Mouse (Mus musculus) gastrocnemius, postnatal 10 days (tissue): ENCODE measurements at regions not wholly inside any gene's neighbourhood (a gene's known extent, or its start where the extent isn't known, plus 50 kb on each side); places are given as distances from the start of the nearest gene placed in this dataset.
A peak's percentile ranks its signal among the peaks of the same experiment; 100 is the strongest.

Experiments used
- DNase-seq: peaks from one replicate; pipeline ENCODE4 v3.0.0; 2021; ENCODE audit warnings: mixed read lengths

GRCm38 (mm10) chr13:117334125-117334524 lies 113.2 kb upstream of the Gm17509 start:
- DNase-seq, result no peak

DNA sequence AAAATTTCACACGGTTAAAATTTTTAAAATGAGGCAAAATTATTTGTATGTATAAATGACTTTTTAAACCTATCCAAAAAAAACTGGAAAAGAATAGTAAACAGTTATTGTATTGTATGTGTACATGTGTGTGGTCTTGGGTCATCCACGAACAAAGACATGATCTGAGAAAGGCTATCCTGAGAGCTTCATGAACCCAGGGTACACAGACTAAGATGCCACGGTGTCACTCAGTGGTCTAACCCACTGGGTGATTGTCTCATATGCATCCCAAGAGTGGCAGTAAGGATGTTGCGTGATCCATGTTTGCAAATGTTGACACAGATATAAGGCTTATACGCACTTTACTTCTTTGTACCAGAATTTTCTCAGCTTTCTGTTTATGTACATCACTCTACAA lies 113.7 kb upstream of the Gm17509 start:
- no peak for DNase-seq

DNA sequence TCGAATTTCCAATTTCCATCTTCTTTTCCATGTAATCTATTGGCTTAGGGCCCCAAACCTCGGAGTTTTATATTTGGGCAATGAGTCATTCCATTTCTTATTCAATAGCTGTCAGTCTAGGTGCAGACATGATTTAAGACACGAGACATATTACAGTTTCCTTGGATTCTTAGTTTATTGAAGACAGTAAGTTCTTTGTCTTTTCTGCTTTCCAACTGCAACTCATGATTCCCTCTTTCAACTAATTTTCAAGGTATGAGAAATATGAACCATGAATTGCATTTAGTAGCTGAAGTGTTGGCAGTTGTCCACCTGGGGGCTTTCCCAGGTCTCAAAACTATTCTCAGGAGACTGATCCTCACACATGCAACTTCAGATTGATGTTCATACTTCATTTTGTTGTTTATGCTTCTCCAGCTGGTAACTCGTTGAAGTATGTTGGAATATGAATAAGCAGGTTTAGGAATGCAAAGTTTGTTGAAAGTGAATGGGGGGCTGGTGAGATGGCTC lies 160.3 kb upstream of the Gm17509 start:
- DNase-seq, result no peak

DNA sequence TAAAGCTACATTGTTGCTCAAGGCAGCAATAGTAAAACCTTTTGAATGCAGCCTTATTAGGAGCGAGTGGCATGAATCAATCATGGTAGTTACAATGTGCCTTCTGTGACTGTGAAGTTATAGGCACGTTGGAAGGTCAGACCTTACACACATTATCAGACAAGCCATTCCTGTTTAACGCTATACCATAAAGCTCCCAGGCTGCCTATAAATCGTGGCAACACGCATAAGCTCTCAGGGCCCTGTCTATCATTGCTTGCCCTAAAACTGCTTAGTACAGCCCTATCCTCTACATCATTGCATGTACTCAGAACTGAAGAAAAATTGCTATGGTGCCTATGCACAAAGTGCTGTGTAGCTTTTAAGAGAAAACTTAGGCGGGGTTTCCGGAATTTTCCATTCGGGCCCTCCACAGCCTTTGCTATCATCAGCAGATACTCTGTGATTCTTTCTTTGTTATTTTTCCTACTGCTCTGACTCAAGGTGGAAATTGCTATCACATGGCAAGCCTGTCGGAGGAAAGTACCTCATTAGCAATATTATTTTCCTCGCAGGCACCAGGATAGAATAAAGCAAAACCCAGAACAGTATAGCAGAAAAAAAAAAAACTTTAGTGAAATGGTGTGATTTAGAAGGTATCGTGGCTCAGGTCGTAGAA lies 162.7 kb upstream of the Gm17509 start:
- no peak for DNase-seq

DNA sequence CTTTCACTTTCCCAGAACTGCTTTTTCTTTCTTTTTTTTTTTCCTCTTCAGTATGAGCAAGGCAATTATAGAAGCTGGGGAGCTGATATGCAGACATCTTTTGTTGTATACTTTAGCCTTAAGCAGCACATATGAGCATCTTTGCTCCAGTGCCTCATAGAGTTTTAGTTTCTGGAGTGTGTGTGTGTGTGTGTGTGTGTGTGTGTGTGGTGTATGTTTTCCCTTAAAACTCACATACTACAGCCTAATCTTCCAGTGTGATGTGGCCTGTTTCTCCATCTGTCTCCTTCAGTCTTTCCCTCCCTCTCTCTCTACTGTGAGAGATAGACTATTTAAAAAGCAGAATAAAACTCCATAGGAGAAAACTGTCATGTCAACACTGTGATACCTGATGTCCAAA lies 169.4 kb upstream of the Gm17509 start:
- no peak for DNase-seq

- DNase-seq, result no peak
Observed at GRCm38 (mm10) chr13:117393488-117393887, 172.6 kb upstream of the Gm17509 start.

- DNase-seq, result peak; percentile 10
Observed at GRCm38 (mm10) chr13:117401245-117401644, 180.4 kb upstream of the Gm17509 start.

GRCm38 (mm10) chr13:117409940-117410339 lies 189.1 kb upstream of the Gm17509 start:
- DNase-seq, result peak; percentile 6

DNA sequence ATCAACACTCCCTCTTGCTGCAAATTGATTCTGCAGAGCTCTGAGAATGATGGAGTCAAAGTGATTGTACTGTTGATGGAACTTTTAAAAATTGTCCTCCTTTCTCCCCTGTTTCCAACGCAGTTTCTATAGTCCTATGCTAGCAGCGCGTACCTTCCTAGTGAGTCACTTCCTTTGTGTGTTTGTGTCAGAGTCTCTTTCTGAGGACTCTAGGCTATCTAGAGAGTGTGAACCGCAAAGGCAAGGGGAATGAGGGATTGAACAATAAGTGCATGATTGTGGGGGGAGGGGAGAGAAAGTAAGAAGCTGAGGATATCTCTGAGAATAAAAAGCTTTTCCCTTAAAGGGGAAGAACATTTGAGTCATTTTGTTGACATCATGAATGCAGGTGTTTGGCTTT lies 188.5 kb upstream of the Hcn1 start:
- DNase-seq, result no peak

GRCm38 (mm10) chr13:117423558-117423957 lies 178.6 kb upstream of the Hcn1 start:
- no peak for DNase-seq

- no peak for DNase-seq
Observed at GRCm38 (mm10) chr13:117425015-117425414, 177.1 kb upstream of the Hcn1 start.

- no peak for DNase-seq
Observed at GRCm38 (mm10) chr13:117467407-117467806, 134.7 kb upstream of the Hcn1 start.

DNA sequence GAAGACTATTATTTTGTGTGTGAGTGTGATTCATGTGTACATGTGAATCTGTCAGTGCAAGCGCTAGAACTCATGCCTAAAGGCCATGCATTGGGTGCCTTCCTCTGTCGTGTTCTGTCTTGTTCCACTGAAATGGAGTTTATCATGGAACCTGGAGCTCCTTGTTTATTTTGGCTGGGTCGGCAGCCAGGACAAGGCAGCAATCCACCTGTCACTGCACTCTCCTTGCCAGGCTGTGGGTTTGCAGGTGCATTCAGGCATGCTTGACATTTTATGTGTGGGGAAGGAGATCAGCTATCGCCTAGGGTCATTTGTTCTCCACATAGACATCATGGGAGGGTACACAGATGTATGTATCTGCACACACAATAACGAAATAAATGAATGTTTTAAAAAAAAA lies 129.4 kb upstream of the Hcn1 start:
- DNase-seq, result no peak

DNA sequence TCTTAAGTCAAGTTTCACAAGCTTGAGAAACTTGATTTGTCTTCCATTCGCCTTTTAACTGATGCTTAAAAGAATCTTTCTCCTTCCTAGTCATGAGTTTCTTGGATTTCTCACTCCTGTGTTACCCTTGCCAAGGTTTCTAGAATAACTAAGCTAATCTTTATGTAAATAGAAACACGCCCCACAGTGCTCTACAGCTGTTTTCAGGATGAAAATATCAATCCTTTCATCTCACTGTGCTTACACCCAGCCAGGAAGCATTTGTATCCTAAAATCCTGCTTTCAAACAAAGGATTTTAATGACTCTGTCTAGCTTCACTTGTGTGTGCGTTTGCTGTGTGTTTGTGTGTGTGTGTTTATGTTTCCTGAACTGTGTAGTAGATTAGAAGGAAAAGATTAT lies 119.5 kb upstream of the Hcn1 start:
- no peak for DNase-seq

GRCm38 (mm10) chr13:117508746-117509145 lies 93.4 kb upstream of the Hcn1 start:
- DNase-seq, result no peak

- peak; percentile 8 for DNase-seq
Observed at GRCm38 (mm10) chr13:117550108-117550507, 52.0 kb upstream of the Hcn1 start.
